Mouse (Mus musculus) kidney, adult 2 months (tissue): ENCODE data around the gene Jmjd8.

Experiments
- CTCF ChIP-seq: fragments of 200-500 bp; conservative IDR thresholded peaks from 2 replicates; pipeline ENCODE4 v1.5.1; 2011; ENCODE audit warnings: low read depth, mild to moderate bottlenecking, control low read depth, low read length, moderate library complexity, mixed read lengths; ENCODE audit not compliant: insufficient read depth, insufficient read length
- POLR2A ChIP-seq: fragments of 200-500 bp; IDR thresholded peaks from one replicate; pipeline ENCODE4 v1.6.1; 2011; ENCODE audit warnings: low read depth, low read length, control low read depth

GRCm38 (mm10) chr17:25880913-25881641 lies 52.4 kb downstream of the Jmjd8 start:
- TF ChIP-seq POLR2A: no peak
- TF ChIP-seq CTCF: no peak
